Mouse (Mus musculus) erythroid progenitor cell, adult 5-6 weeks (primary cell): Measurements from ENCODE around the gene Pank1. TPM values are rescaled to one million over a fixed set of nuclear protein-coding genes. Genes with fewer than 3 reads are reported as not detected.

Experiments
- ATAC-seq: replicated peaks from 2 replicates; pipeline ENCODE4 v1.8.0; 2016; ENCODE audit warnings: moderate number of reproducible peaks, mild to moderate bottlenecking, moderate TSS enrichment, inconsistent platforms; ENCODE audit not compliant: poor library complexity, low FRiP score, severe bottlenecking
- total RNA-seq, 2 experiments: library from RNA; stranded (forward) in 1 of 2; stranded (reverse) in 1 of 2; fragments of 150-400 nt in 1 of 2; fragments of 186-747, 209-891 nt in 1 of 2; gene quantifications; 2 replicates each; pipeline versions ENCODE4 v1.2.3 to v1.2.4; 2015 to 2017; ENCODE audit warnings: low replicate concordance in 2 of 2

Pank1 gene
- total RNA-seq, 2 experiments from 2014 or later: 2.2 to 2.9 TPM

- no peak for ATAC-seq
Measured at GRCm38 (mm10) chr19:34831702-34832101, 47.6 kb downstream of the Pank1 start.

- ATAC-seq: no peak
Measured at GRCm38 (mm10) chr19:34827916-34828635, 51.2 kb downstream of the Pank1 start.

GRCm38 (mm10) chr19:34827444-34827843 lies 51.8 kb downstream of the Pank1 start:
- no peak for ATAC-seq

- 0 out of 2 replicates have a peak, but pooled peaks have one; percentile 34 for ATAC-seq
Measured at GRCm38 (mm10) chr19:34825946-34826655, 53.2 kb downstream of the Pank1 start.

GRCm38 (mm10) chr19:34819577-34820170 lies 59.6 kb downstream of the Pank1 start:
- no peak for ATAC-seq

- ATAC-seq: no peak
Measured at GRCm38 (mm10) chr19:34815371-34815770, 63.9 kb downstream of the Pank1 start.

GRCm38 (mm10) chr19:34814696-34815095 lies 64.6 kb downstream of the Pank1 start:
- ATAC-seq: no peak

GRCm38 (mm10) chr19:34813961-34814360 lies 65.3 kb downstream of the Pank1 start:
- ATAC-seq: no peak

GRCm38 (mm10) chr19:34813533-34813932 lies 65.7 kb downstream of the Pank1 start:
- no peak for ATAC-seq

GRCm38 (mm10) chr19:34812711-34813110 lies 66.5 kb downstream of the Pank1 start:
- no peak for ATAC-seq

GRCm38 (mm10) chr19:34807173-34807572 lies 72.1 kb downstream of the Pank1 start:
- no peak for ATAC-seq

- no peak for ATAC-seq
Measured at GRCm38 (mm10) chr19:34805071-34805470, 74.2 kb downstream of the Pank1 start.

GRCm38 (mm10) chr19:34804531-34804930 lies 74.7 kb downstream of the Pank1 start:
- ATAC-seq: no peak

- no peak for ATAC-seq
Measured at GRCm38 (mm10) chr19:34803396-34803795, 75.9 kb downstream of the Pank1 start.

GRCm38 (mm10) chr19:34799644-34800267 lies 79.5 kb downstream of the Pank1 start:
- ATAC-seq: no peak

GRCm38 (mm10) chr19:34796396-34796795 lies 82.9 kb downstream of the Pank1 start:
- ATAC-seq: no peak

GRCm38 (mm10) chr19:34782491-34782890 lies 96.8 kb downstream of the Pank1 start:
- ATAC-seq: no peak

GRCm38 (mm10) chr19:34778993-34779392 lies 100.3 kb downstream of the Pank1 start:
- ATAC-seq: no peak

GRCm38 (mm10) chr19:34778098-34778497 lies 101.2 kb downstream of the Pank1 start:
- ATAC-seq: no peak

GRCm38 (mm10) chr19:34772775-34773174 lies 106.5 kb downstream of the Pank1 start:
- ATAC-seq: no peak
